Mouse (Mus musculus) cortical plate, adult 2 months (tissue): ENCODE results near the gene Ooep.
"Not testable (repeated sequence)": the region's sequence is repeated elsewhere in the genome, so short reads cannot be mapped to it uniquely, and the experiment has no call there.

ENCODE experiments used
- CTCF ChIP-seq: fragments of 200-500 bp; IDR thresholded peaks from 2 replicates; pipeline ENCODE4 v1.5.1; 2011; ENCODE audit warnings: mild to moderate bottlenecking, control low read depth, low read length; ENCODE audit not compliant: insufficient read depth; ENCODE audit errors: extremely low read depth
- POLR2A ChIP-seq: fragments of 200-500 bp; IDR thresholded peaks from 2 replicates; pipeline ENCODE4 v1.6.1; 2011; ENCODE audit warnings: mild to moderate bottlenecking, low read length, control low read depth; ENCODE audit not compliant: insufficient read depth; ENCODE audit errors: extremely low read depth

DNA sequence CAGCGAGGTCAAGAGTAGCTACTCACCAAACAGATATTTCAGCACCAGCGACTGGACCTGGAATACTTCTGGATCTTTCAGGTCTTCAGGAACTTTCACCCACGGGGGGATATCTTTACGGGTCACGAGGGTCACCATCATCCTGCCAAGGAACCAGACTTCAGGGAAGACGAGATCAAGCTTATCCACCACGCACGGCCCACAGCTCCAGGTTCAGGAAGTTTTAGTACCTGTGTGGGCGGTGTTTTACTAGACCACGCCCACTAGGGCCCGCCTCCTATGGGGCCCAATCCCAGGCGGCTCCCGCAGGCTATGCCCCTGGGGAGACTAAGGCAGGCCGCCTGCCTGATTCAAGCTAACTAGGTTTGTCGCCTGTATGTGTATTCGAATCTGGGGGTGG is 10.6 kb downstream of the Ooep start, which contains the start of gene Dppa5a:
- TF ChIP-seq CTCF, POLR2A: not testable (repeated sequence)
